Mouse (Mus musculus) left cerebral cortex, adult 11 months (tissue): ENCODE data around the gene Emc3.

Experiments
- DNase-seq: peaks from one replicate; pipeline ENCODE4 v3.0.0; 2022; ENCODE audit warnings: low spot score

Emc3 gene

DNA sequence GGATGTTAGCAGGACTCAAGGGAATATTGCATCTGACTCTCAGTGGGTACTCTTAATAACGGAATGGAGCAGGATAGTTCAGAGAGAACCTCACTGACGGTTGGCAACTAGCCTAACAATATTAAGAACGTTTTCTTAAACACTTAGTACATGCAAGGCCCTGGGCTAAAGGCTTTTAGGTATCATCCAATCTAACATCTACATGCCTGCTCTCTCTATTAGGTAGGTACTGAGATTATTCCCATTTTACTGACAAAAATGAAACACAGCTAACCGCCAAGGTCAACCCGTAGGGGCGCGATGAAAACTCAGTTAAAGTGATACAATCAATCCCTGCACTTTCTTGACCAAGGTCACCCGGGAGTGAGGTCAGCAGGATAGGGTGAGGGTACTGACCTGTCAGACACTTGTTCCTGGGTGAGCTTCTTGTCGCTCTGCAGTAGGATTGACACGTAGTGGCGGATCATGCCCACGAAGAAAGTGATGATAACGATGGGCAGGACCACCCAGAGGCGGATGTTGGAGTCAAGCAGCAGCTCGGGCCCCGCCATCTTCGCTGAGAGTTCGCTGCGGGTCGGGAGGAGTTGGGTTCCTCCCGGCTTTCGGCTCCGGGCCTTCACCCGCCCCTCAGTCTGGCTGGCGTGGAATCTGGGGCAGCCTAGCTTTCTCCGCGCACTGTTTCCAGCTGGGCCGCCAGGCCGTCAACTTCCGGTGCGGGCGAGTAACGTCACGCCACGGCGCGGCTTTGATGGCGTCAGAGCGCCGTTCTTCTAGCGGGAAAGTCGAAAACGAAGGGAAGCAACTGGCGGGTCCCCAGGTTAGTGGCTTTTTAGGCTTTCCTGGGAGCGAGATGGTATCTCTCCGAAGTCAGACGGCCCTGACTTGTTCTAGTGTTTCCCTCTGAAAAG is at the start of gene Emc3, which contains the start of gene Fancd2:
Gene Emc3 (minus strand): TSS at position 721 of the 908 bp plus-strand sequence.
Gene Fancd2 (plus strand): TSS at position 751 of the 908 bp plus-strand sequence.
- DNase-seq = peak; percentile 79

DNA sequence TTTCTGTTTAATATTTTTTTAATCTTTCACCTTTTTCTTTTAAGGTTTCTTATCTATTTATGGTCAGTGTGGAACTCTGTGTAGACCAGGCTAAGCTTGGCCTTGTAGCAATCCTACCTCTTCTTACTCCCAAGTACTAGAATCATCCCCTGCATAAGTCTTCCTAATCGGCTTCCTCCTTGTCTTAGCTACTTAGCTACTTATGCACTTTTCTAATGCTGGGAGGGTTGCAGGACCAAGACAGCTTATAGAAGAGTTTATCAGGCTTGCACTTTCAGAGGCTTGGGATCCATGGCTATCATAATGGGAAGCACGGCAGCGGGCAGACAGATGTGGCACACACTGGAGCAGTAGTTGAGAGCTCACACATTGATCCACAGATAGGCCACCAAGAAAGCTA is 47.9 kb upstream of the Emc3 start:
- no peak for DNase-seq

DNA sequence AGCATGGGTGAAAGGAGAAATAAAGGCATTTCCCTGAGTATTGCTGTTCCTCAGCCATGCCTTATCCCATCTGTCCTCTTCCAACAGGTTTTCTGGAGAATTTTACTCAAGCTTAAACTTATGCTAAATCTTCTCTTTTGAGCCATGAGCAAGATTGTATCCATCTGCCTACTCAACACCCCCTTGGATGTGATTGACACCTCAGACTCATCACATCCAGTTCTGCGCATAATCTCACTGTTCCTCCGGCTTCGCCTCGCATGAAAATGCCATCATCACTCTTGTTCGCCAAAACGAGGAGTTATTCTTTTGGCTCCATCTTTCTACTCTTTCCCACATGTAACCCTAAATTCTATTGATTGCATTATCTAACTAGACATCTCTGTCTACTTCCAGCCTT is 44.6 kb upstream of the Emc3 start:
- DNase-seq = peak; percentile 50

DNA sequence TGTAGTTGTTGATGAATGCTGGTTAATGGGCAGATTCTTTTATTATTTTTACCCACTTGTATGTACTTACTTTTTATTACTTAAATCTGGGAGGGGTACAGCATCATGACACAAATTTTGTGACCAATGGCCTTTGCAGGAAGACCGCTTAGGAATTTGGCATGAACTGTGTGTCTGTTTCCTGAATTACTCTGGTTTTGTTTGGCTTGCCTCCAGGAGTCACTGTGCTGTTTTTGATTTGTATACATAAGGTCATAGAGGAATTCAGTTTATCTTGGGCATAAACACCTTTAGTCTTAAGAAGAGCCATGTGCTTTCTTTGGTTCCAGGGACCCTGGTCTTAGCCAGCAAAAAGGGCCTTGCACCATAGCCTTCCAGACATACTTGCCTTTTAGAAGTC is 33.1 kb upstream of the Emc3 start:
- DNase-seq = no peak

DNA sequence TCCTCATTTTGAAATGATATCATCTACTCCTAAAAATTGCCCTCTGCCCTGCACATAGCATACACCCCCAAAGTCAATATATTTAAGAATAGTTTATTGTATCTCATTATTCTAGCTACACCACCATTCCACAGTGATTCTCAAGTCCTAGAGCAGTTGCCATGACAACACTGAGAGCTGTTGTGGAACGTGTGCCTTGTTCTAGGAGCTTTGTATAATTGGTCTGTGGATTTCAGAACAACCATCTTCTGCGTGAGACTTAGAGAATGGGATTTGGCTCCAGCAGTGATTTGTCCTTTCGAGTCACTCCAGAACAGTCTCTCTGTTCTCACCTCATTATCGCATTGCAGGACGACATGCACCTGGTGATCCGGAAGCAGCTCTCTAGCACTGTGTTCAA is 28.3 kb upstream of the Emc3 start:
- no peak for DNase-seq

DNA sequence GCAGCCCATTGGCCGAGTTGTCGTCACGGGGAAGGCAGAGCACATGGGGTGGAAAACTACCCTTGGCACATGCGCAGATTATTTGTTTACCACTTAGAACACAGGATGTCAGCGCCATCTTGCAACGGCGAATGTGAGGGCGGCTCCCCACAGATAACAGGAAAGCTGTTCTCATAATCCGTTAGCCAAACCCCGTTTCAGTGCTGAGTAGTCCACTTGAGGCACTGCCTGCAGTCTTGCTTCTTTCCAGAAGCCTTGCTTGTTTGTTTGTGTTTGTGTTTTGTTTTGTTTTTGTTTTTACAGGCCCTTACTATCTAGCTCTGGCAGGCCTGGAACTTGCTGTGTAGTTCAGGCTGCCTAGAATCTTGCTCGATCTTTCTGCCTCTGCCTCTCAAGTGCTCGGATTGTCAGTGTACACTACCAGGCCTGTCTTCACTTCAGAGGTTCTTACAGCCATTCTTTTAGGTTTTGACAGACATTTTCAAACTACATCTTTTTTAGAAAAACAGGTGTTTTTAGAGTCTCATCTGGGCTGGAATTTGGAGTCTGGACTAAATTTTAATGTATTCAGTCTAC is 12.5 kb upstream of the Emc3 start:
- no peak for DNase-seq

DNA sequence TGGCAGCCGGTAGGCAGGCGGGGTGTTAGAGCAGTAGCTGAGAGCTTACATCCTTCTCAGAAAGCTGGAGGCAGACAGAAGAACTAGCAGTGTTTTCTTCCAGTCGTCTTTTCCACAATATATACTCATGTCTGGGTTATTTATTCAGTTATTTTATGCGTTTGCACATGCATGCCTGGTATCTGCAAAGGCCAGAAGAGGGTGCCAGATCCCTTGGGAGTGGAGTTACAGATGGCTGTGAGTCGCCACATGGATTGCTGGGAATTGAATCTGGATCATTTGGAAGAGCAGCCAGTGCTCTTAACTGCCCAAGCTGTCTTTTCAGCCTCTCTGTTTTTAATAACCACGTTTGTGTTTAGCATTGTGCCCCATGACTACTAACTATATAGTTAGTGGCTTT is 10.2 kb upstream of the Emc3 start:
- no peak for DNase-seq

DNA sequence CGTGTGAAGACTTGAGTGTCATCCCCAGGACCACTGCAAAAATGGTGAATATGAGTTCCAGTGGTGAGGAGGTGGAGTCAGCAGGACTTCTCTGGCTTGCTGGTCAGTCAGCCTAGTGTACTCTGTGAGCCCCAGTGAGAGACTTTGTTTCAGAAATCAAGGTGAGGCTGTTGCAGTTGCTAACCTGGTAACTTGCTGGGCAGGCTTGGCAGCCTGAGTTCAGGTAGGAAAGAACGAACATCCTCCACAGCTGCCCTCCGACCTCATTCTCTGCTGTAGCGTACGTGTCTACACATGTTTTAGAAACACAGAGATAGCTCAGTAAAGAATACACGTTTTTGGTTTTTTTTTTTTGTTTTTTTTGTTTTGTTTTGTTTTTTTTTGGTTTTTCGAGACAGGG is 3.4 kb upstream of the Emc3 start:
- no peak for DNase-seq

DNA sequence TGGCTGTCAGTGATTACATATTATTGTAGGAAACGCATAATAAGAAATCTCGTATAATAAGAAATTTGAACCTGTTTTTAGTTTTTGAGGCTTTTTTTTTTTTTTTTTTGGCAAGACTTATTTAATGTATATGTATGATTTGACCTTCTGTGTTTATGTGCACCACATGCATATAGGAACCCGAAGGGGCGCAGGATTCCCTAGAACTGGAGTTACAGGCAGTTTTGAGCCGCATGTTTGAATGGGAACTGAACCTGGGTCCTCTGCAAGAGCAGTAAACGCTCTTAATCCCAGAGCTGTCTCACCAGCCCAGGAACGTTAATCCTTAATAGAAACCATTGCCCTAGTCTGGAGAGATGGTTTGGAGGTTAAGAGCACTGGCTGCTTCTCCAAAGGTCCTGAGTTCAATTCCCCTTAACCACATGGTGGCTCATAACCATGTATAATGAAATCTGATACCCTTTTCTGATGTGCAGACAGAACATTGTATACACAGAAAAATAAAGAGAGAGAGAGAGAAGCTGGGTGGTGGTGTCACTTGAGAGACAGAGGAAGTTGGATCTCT is 470 bp upstream of the Emc3 start:
- DNase-seq = no peak

DNA sequence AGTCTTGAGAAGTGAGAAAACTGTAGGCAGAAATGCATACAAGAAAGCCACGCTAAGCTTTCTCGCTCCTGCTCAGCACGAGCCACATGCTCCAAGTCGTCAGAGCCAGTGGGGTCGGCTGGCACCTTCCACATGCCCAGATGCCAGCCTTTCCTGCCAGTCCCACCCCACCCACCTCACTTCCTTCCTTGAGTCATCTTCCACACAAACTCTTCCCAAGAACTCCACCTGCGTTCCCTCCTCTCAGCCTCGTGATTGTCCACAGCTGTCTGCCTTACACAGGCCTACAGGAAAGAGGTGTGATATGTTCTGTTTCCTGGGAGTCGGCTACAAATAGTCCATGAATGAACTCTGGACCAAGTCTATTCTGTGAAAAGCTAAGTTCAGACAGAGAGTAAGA is 8.0 kb downstream of the Emc3 start:
- no peak for DNase-seq

DNA sequence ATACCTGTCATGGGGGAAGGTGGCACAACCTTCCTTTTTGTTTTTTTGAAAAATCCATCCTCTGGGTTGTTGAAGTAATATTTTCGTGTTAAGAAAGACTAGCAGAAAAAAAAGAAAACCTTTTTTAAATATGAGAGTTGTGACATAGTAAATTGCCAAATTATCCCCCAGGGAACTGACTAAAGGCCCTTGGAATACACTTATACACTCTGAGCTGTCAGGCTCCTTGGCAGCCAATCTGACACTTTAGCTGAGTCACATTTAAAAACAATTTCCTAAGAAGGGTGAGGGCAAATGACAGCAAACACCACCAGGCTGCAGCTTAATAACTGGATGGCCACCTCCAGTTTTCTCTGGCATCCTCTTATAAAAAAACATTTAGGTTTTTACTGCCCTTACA is 9.1 kb downstream of the Emc3 start:
- DNase-seq = no peak

DNA sequence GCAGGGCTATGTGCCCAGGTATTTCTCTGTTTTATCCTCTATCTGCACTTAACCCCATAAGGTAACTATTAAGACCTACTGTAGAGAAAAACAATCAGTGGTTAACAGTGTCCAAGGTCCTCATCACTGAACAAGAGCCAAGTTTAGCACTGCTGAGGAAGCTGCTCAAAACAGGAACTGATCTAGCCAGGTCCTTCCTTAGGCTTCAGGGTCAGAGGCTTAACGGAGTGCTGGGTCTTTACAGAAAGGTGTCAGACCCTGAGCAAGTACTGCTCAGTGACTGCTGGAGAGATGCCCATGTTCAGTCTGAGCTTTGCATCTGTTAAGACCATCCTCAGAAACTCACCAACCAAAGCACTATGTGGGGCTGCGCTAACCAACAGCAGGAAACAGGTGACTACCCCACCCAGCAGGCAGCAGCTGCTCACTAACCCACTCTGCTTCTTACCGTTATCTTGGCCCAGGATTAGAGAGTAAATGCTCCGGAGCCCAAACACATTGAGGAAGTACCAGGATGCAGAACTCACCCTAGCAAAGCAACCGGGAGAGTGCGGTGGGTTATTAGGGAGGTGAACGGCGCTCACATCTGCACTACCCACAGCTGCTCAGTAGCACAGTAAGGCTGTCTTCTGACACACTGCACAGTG is 13.9 kb downstream of the Emc3 start:
- DNase-seq = no peak

DNA sequence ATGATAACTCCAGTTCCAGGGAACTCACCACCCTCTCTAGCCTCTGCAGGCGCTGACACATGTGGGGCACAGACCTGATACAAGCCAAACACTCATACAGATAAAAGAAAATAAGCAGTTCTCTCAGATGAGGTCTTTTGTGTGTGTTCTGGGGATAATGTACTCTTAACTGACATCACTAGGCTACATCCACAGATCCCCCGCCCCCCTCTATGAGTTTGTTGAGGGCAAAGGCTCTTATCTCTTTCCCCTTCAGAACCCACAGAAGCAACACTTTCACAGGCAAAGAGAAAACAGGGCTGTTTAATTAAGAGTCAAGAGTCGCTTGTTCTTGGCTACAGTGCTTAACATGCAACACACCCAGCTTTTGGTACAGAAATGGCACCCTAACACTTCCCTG is 16.9 kb downstream of the Emc3 start:
- DNase-seq = no peak

DNA sequence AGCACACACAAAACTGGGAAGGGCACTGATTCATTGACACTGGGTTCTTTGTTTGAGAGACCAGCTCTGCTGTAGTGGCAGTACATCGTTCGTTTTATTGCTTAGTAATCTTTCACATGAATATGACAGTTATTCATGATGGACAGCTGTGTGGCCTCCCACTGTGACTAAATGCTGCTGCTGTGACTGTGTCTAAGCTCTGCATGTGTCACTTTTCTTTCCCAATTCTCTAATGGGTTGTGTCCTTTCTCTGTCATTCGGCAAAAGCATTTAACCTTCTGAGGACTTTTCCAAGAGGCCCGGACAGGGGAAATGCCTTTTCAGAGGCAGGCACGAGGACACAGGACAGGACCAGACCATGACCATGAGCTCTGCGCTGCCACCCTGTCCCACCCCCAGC is 17.5 kb downstream of the Emc3 start:
- DNase-seq = no peak

DNA sequence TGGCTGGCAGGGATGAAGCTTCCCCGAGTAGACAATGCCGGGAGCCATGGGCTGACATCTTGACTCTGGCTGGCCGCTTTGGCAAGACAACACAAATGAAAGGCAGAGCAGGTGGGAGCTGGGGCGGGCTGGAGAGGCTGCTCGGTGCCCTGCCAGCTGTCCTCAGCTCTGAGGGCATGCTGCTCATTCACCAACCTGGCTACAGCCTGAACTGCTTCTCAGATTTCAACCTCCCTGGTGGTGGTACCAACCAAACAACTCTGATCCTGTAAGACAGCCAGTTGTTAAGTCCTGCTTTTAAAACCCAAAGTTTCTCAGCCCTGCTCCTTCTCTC is 22.5 kb downstream of the Emc3 start:
- DNase-seq = no peak

DNA sequence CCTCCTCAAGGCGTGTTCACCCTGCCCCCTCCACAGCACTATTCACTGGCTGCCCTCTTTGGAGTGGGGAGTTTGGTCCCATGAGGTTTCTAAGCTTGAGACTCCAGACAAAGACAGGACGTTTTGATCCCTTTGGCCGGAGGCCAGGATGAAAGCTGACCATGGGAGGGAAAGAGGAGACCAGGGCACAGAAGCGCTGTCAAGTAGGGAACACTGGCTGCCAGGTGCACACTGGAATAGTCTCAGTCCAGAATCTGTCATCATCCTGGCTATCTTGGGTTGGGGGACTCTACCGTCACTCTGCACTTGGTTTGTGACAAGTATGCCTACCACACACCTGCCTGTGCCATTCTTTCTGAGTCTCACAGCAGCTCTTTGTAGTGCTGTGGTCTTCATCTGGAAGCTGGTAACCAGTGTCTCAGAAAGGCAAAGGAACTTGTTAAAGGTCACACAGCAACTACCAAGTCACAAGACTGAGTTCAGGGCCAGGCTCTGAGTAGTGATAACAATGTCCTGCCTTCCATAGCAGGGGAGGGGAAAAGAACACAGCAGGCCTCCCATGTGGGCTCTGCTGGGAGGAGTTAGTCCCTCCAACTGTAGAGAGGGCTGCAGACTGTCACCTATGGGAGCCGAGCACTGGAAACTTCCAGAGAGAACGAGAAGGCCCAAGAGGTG is 23.0 kb downstream of the Emc3 start:
- DNase-seq = no peak

DNA sequence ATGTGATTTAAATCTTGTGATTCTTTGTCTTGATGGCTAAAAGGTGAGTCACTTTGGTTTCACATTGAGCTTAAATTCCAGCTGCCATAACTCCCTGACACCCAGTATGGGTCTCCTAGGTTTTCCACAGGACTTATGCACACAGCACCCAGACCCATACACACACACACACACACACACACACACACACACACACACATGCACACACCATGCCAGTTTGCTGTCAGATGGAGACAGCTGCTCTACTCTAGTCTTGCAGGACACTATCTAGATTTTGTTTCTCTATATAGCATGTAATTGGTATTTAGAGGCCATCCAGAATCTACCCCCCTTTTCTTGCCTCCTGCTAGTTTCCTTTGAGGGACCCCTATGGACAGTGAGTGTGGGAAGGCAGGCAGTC is 24.3 kb downstream of the Emc3 start:
- DNase-seq = no peak

DNA sequence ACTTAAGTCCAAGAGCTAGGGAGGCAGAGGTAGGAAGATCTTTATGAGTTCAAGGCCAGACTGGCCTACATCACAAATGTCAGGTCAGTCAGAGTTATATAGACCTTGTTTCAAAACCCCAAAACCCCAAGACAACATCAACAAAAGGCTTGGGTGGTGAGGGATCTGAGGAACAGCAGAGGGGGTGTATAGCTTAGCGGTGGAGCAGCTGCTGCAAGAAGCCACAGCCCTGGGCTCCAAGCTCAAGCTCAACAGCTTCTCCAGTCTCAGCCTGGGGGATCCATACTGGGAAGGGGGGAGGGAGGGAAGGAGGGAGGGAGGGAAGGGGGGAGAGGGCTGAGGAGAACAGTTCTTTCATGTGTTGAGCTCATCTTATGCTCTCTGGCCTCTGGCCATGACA is 25.8 kb downstream of the Emc3 start:
- DNase-seq = no peak

DNA sequence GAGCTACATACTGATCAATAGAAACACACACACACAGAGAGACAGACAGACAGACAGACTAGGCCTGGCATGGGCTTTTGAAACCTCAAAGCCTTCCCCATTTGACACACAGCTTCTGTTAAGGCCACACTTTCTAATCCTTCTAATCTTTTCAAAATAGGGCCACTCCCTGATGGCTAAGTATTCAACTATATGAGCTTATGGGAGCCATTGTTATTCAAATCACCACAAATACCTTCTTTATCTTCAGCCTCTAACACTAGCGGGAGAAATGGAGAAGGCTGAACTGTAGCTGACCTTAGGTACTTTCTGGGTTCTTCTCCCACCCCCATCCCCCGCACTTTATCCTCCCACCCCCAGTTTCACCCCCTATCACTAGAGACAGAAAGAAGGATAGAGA is 28.7 kb downstream of the Emc3 start:
- no peak for DNase-seq

DNA sequence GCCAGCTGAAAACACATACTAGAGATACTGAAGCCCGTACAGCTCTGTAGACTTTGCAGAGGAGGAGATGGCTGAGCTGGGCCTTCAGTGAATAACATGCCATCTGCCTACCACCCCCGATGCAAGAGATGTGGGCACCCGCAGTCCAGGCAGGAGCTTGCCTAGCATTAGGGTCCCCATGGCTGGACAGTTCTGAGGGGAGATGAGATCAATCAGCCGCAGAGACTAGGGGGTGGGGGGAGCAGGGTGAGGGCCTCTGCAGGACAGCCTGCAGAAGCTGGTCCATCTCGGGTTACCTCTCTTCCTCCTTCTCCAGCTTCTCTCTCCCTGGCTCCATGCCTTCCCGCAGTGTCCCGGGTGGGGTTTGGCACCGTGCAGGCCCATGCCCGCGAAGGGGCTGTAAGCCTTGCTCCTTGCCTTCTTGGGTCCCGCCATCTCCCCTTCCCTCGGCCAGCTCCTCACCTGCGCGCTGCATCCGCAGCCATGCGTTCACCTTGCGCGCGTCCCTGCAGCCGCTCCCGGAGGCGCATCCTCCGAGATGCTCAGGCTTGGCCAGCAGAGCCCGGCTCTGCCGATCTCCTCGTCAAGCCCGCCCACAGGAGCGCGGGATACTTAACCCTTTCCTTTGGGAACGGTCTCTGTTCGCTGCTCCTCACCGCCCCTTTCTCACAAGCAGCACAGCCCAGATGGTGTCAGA is 29.9 kb downstream of the Emc3 start, which contains the start of gene Prrt3:
Gene Prrt3 (minus strand): TSS at position 544 of the 697 bp plus-strand sequence.
- peak; percentile 72 for DNase-seq

DNA sequence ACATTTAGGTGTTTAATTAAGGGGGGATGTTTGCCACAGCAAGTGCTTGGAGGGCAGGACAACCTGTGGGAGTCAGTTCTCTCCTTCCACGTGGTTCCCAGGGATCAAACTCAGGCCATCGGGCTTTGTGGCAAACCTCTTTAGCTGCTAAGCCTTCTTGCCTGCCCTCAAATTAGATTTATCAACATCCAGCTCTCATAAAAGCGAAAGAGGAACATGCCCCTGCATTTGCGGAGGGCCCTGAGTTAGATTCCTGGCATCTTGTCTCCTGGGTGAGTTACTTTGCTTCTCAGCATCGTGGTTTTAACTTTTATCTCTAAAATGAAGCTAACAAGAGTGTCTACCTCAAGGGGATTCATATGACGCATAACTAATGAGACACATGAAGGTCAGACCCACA is 32.1 kb downstream of the Emc3 start:
- DNase-seq = no peak
